Mouse (Mus musculus): ENCODE results near the gene Vamp1. TPM values are rescaled to one million over a fixed set of nuclear protein-coding genes. Genes with fewer than 3 reads are reported as not detected.

The Vamp1 gene
- total RNA-seq (2017), result 7.7 and 13.7 TPM in 2 replicates

DNA sequence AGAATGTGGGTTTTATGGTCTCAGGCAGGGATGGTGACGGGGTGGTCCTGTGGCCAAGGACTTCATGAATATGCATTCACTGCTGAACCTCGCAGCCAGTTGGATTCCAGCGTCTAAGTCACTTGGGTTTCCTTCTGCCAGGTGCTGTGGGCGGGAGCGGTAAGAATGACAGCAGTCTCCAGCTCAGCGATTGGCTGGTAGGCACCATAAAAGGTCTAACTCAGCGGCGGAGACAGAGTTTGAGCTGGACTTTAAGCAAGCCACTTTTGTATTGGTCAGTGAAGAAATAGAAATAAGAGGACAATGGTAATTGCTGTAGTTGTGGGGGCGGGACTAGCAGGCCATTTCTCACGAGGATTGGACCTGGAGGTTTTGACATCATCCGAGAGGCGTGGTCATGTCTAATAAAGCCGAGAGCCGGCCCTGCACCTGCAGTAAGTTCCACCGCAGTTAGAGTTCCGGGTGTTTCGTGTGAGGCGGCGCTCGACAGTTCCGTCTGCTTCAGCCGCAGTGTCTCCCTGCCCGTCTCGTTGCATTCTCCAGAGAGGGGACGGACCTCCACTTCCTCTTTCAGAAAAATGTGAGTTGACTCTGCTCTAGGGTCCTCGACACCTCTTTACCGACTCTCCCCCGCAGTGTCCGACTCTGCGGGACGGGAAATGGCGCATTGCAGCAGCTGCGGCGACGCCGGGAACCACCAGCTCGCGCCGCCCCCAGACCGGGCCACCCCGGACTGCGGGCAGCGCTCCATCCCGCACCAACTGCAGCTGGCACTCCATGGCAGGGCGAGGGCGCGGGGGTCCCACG is at the start of gene Vamp1:
Gene Vamp1 (plus strand): TSS at position 404 of the 807 bp plus-strand sequence.
- peak; percentile 87 to 92 for ATAC-seq (replicated peaks in 1 of 2; ENCODE audit: insufficient read depth in 1 of 2, low FRiP score in 2 of 2, low TSS enrichment in 1 of 2, low read depth in 1 of 2, poor library complexity in 2 of 2, severe bottlenecking in 2 of 2)

- ATAC-seq (replicated peaks in 1 of 2; ENCODE audit: insufficient read depth in 1 of 2, low FRiP score in 2 of 2, low TSS enrichment in 1 of 2, low read depth in 1 of 2, poor library complexity in 2 of 2, severe bottlenecking in 2 of 2), result peak; percentile 27 to 42; a peak in 2 of 4 replicates
Observed at GRCm38 (mm10) chr6:125166051-125166751, 49.1 kb upstream of the Vamp1 start, which contains the start of gene Gapdh. Gene Gapdh, minus strand, starts transcription at chr6:125166467.

DNA sequence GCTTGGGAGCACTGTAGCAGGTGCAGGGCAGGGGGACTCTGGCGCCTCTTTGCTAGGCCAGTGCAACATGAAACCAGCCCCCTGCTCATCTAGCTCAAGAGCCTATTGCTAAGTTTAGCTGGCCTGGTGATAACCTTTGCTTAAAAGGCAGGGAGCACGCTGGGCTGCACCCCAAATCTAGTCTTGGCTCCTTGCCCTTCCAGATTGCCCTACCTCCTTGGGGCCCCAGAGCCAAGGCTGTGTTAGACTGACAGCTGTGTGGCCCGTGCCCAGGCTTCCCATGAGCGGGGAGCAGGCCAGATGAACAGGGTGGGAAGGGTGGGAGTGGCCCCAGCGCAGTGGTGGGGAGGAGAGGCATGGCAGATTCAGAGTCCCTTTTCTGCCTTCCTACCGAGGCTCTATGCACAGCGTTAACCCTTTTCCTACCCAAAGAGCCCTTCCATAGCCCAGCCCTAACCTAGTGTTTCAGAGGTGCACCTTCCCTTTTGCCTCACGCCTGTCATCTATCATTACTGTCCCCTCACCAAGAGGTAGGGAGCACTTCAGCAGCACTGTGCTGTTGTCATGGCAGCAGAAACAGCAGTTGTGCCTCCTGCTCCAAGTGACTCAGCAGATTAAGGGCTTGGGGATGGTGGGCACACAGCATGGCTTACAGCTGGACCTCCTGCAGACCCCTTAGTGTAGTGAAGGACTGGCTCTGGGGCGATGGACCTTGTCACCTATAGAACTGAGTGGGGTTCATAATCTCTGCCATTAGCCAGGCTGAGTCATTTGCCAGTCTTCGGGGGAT is 48.3 kb upstream of the Vamp1 start:
- no peak for ATAC-seq (replicated peaks in 1 of 2; ENCODE audit: insufficient read depth in 1 of 2, low FRiP score in 2 of 2, low TSS enrichment in 1 of 2, low read depth in 1 of 2, poor library complexity in 2 of 2, severe bottlenecking in 2 of 2)

DNA sequence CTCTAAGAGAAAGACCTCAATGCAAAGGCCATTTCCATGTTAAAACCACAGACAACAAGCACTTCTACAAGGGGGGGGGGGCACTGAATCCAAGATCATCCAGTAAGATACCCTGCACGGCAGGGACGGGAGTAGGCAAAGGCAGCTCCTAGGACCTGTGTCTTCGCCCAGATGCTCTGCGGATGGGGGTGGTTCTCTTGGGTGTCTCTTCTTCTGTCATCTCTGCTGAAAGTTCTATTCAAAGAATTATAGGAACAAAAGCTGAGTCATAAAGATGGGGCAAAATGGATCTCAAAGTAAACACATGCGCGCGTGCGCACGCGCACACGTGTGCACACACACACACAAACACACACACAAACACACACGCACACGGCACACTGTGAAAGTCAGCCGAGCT is 47.3 kb upstream of the Vamp1 start:
- ATAC-seq (replicated peaks in 1 of 2; ENCODE audit: insufficient read depth in 1 of 2, low FRiP score in 2 of 2, low TSS enrichment in 1 of 2, low read depth in 1 of 2, poor library complexity in 2 of 2, severe bottlenecking in 2 of 2), result no peak

- ATAC-seq (replicated peaks in 1 of 2; ENCODE audit: insufficient read depth in 1 of 2, low FRiP score in 2 of 2, low TSS enrichment in 1 of 2, low read depth in 1 of 2, poor library complexity in 2 of 2, severe bottlenecking in 2 of 2), result no peak
Observed at GRCm38 (mm10) chr6:125170194-125170593, 45.2 kb upstream of the Vamp1 start.

- ATAC-seq (replicated peaks in 1 of 2; ENCODE audit: insufficient read depth in 1 of 2, low FRiP score in 2 of 2, low TSS enrichment in 1 of 2, low read depth in 1 of 2, poor library complexity in 2 of 2, severe bottlenecking in 2 of 2), result no peak
Observed at GRCm38 (mm10) chr6:125172474-125172873, 42.9 kb upstream of the Vamp1 start.

- no peak for ATAC-seq (replicated peaks in 1 of 2; ENCODE audit: insufficient read depth in 1 of 2, low FRiP score in 2 of 2, low TSS enrichment in 1 of 2, low read depth in 1 of 2, poor library complexity in 2 of 2, severe bottlenecking in 2 of 2)
Observed at GRCm38 (mm10) chr6:125173256-125173655, 42.1 kb upstream of the Vamp1 start.

- no peak for ATAC-seq (replicated peaks in 1 of 2; ENCODE audit: insufficient read depth in 1 of 2, low FRiP score in 2 of 2, low TSS enrichment in 1 of 2, low read depth in 1 of 2, poor library complexity in 2 of 2, severe bottlenecking in 2 of 2)
Observed at GRCm38 (mm10) chr6:125175469-125175868, 39.9 kb upstream of the Vamp1 start.

DNA sequence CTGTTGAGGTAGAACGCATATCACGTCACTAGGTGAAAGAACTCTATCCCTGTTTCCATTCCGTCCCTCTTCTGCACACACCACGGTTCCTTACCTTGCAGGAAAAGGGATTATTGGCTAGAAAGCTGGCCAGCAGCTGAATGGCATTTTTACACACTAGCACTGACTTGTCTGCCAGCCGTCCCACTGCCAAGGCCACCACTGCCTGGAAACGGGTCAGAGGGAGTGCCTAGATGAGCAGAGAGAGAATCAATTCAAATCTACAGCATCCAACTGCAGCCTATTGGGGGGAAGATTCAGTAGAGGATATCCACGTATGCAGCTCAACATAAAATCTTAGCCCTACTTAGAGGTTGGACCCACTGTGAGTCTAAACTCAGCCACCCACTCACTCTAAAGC is 35.8 kb upstream of the Vamp1 start:
- no peak for ATAC-seq (replicated peaks in 1 of 2; ENCODE audit: insufficient read depth in 1 of 2, low FRiP score in 2 of 2, low TSS enrichment in 1 of 2, low read depth in 1 of 2, poor library complexity in 2 of 2, severe bottlenecking in 2 of 2)

DNA sequence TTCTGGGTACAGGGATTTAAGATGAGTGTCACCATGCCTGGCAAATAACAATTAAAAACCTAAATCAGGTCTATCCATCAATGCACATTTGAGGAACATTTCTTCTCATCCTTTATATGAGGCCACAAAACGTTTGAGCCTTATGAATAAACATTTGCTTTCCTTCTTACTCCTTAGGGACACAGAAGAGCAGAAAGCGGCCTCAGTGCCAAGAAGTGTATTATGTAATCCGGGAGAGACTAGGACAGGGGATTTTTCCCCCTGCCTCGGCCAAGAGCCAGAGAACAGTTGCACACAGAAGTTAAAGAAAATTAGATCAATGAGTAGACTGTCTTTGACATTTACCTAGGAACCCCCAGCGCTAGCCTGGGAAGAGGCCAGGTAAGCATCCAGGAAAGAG is 33.2 kb upstream of the Vamp1 start:
- ATAC-seq (replicated peaks in 1 of 2; ENCODE audit: insufficient read depth in 1 of 2, low FRiP score in 2 of 2, low TSS enrichment in 1 of 2, low read depth in 1 of 2, poor library complexity in 2 of 2, severe bottlenecking in 2 of 2), result no peak

GRCm38 (mm10) chr6:125186203-125186602 is 29.1 kb upstream of the Vamp1 start:
- ATAC-seq (replicated peaks in 1 of 2; ENCODE audit: insufficient read depth in 1 of 2, low FRiP score in 2 of 2, low TSS enrichment in 1 of 2, low read depth in 1 of 2, poor library complexity in 2 of 2, severe bottlenecking in 2 of 2), result no peak

DNA sequence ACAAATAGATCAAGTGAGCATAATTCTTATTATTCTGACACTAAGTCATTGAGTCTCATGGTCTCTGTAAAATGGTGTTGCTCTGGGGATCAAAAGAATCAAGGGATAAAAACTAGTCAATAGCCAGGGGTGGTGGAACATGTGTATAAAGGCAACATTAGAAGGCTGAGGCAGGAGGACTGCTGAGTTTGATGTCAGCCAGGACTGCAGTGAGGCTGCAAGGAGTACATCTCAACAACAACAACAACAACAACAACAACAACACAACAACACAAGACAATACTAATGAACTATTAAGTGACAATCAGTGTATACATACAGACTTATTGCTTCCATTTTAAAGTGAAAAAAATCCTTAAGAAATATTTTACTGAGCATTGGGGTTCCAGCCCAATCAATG is 24.5 kb upstream of the Vamp1 start:
- ATAC-seq (replicated peaks in 1 of 2; ENCODE audit: insufficient read depth in 1 of 2, low FRiP score in 2 of 2, low TSS enrichment in 1 of 2, low read depth in 1 of 2, poor library complexity in 2 of 2, severe bottlenecking in 2 of 2), result no peak

DNA sequence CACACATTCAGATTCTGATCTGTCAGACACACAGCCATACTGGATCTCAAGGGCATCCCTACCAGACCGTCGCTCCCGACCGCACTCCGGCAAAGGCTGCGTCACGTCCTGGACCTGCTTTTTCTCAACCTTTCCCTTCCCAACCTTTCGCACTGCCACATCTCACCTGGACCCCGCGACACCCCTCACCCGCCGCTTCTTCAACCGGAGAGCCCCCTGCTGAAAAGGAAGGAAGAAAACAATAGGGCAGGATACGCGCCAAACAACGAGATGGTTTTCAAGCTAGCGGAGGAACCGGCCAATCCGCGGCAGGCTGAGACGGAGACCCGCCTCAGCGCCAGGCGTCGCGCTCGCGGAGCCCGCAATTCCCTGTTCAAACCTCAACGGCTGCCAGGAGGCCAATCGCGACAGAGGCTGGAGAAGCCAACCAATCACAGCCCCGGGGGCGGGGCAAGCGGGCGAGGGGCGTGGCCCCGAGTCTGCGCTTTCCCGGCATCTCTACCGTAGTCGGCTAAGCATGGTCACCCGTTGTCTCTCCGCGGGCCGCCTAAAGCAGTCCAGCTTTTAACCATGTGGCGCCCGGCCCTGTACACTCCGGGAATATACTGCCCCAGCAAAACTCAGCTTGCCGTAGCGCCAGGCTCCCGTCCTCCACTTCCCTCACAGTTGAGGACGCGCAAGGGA is 23.9 kb upstream of the Vamp1 start, which contains the start of the genes Ncapd2 and Mrpl51:
Gene Ncapd2 (minus strand): TSS at position 370 of the 684 bp plus-strand sequence.
Gene Mrpl51 (plus strand): TSS at position 470 of the 684 bp plus-strand sequence.
- ATAC-seq (replicated peaks in 1 of 2; ENCODE audit: insufficient read depth in 1 of 2, low FRiP score in 2 of 2, low TSS enrichment in 1 of 2, low read depth in 1 of 2, poor library complexity in 2 of 2, severe bottlenecking in 2 of 2), result peak; percentile 95 to 96

GRCm38 (mm10) chr6:125192016-125192714 is 23.2 kb upstream of the Vamp1 start:
- peak; percentile 76 to 78 for ATAC-seq (replicated peaks in 1 of 2; ENCODE audit: insufficient read depth in 1 of 2, low FRiP score in 2 of 2, low TSS enrichment in 1 of 2, low read depth in 1 of 2, poor library complexity in 2 of 2, severe bottlenecking in 2 of 2)

DNA sequence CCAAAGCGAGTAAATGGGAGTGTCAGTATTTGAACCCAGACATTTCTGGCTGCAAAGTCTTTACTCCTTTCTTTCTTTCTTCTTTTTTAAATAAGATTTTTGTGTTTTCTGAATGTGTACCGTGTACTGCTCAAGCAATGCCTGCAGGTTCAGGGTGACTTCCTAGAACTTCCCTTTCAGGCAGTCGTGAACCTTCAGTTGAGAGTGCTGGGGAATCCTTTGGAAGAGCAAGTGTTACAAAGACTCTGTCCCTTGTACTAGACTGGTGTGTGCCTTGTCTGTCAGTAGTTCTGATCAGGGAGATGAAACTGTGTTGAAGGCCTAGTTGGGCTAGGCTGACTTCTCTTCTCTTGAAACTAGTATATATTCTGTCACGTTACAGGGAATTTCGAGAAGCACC is 22.5 kb upstream of the Vamp1 start:
- ATAC-seq (replicated peaks in 1 of 2; ENCODE audit: insufficient read depth in 1 of 2, low FRiP score in 2 of 2, low TSS enrichment in 1 of 2, low read depth in 1 of 2, poor library complexity in 2 of 2, severe bottlenecking in 2 of 2), result no peak

- ATAC-seq (replicated peaks in 1 of 2; ENCODE audit: insufficient read depth in 1 of 2, low FRiP score in 2 of 2, low TSS enrichment in 1 of 2, low read depth in 1 of 2, poor library complexity in 2 of 2, severe bottlenecking in 2 of 2), result no peak
Observed at GRCm38 (mm10) chr6:125193390-125193789, 22.0 kb upstream of the Vamp1 start.

All from hematopoietic stem cell, adult 5-6 weeks (primary cell).